Mouse (Mus musculus) liver, adult 2 months (tissue): ENCODE data around the gene Sprr2i.

Experiments used
- CTCF ChIP-seq: fragments of 200-500 bp; IDR thresholded peaks from 2 replicates; pipeline ENCODE4 v1.5.1; 2011; ENCODE audit warnings: low read depth, low read length, control low read depth
- POLR2A ChIP-seq: fragments of 200-500 bp; IDR thresholded peaks from 2 replicates; pipeline ENCODE4 v1.6.1; 2011; ENCODE audit warnings: low read length, control low read depth; ENCODE audit not compliant: insufficient read depth; ENCODE audit errors: extremely low read depth

DNA sequence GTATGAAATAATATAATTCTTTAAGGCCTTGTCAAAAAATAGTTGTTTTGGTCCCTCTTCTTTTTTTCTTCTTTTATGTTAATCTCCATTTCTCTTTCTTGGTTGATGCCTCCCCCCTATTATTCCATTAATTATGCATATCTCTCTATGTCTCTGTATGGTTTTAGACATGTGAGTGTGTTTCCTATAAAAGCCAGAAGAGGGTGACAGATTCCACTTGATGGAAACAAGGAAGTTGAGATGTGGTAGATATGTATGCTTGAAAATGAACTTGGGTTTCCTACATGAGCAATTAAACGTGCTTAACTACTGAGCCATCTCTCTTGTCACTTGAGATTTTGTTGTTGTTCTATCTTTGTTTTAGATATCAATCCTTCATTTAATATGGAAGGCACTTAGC is 13.5 kb upstream of the Sprr2i start:
- TF ChIP-seq POLR2A (no peak), CTCF (no peak)
